Mouse (Mus musculus) neural tube, embryonic 12.5 days (tissue): ENCODE data around the gene Srek1. TPM values are rescaled to one million over a fixed set of nuclear protein-coding genes. Genes with fewer than 3 reads are reported as not detected.

Experiments
- ATAC-seq: fragments of 200-750 bp; cut with Nextera tagmentation; 2 replicates; pipeline ENCODE4 v1.8.0; 2017; ENCODE audit warnings: low read depth, mild to moderate bottlenecking, moderate TSS enrichment, moderate library complexity; ENCODE audit not compliant: low FRiP score
- H3K27ac ChIP-seq: fragments of 300-500 bp; sonication (generic); 2 replicates; pipeline ENCODE4 v1.5.1; 2016
- H3K27me3 ChIP-seq: fragments of 300-500 bp; sonication (generic); replicated peaks from 2 replicates; pipeline ENCODE4 v1.6.1; 2016; ENCODE audit warnings: mild to moderate bottlenecking
- H3K36me3 ChIP-seq: fragments of 300-500 bp; sonication (generic); 2 replicates; pipeline ENCODE4 v1.6.1; 2016; ENCODE audit warnings: mild to moderate bottlenecking
- H3K4me1 ChIP-seq: fragments of 300-500 bp; sonication (generic); 2 replicates; pipeline ENCODE4 v1.6.1; 2016
- H3K4me2 ChIP-seq: fragments of 300-500 bp; sonication (generic); replicated peaks from 2 replicates; pipeline ENCODE4 v1.6.1; 2016; ENCODE audit warnings: mild to moderate bottlenecking
- H3K4me3 ChIP-seq: fragments of 300-500 bp; sonication (generic); 2 replicates; pipeline ENCODE4 v1.5.1; 2016
- H3K9ac ChIP-seq: fragments of 300-500 bp; sonication (generic); 2 replicates; pipeline ENCODE4 v1.6.1; 2016; ENCODE audit warnings: mild to moderate bottlenecking
- H3K9me3 ChIP-seq: fragments of 300-500 bp; sonication (generic); 2 replicates; pipeline ENCODE4 v1.6.1; 2016; ENCODE audit warnings: mild to moderate bottlenecking
- WGBS: fragments of 180-500 bp; shearing (Covaris S2); methylation state at CpG from one replicate; pipeline ENCODE4 v1.1.7; 2016; 5-methylcytosine and 5-hydroxymethylcytosine counted together
- polyA plus RNA-seq: library from polyadenylated mRNA; unstranded; fragments of >200 nt; fragmentation: Nextera tagmentation; extraction: Ambion mirVana; gene quantifications from 2 replicates; pipeline ENCODE4 v1.2.1, GENCODE M21; 2016

The Srek1 gene
- polyA plus RNA-seq, 1 experiment from 2014 or later, result 83.8 TPM

DNA sequence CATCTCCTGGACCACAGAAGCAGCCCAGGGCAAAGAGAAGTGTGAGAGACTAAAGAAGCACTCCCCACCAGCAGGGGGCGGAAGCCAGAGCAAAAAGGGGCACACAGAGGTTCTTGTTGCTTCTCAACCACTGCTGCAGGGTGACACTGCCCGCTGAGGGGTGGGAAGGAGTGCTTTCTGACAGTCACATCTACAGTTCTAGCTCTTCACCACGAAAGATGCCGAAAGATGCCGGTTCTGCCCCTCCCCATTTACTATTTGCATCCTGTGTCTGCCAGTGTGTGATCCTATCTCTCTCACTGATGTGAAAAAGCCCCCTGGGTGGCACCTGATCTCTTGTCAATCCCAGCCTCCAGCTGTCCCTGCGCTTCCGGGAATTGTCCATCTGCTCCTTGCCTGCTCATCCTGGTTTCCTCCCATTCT, 64.0 kb downstream of the Srek1 start:
- no peak for ATAC-seq
- Histone ChIP-seq H3K4me2 (no peak overlapping the region), H3K27me3 (no peaks in the 10 kb centered on the region), H3K27ac (no peak overlapping the region), H3K36me3 (no peaks in the 10 kb centered on the region), H3K4me1 (no peaks in the 10 kb centered on the region), H3K4me3 (no peak overlapping the region), H3K9me3 (no peaks in the 10 kb centered on the region), H3K9ac (no peak overlapping the region)
- WGBS, result 64% methylated on average over 7 of the region's 7 CpGs

DNA sequence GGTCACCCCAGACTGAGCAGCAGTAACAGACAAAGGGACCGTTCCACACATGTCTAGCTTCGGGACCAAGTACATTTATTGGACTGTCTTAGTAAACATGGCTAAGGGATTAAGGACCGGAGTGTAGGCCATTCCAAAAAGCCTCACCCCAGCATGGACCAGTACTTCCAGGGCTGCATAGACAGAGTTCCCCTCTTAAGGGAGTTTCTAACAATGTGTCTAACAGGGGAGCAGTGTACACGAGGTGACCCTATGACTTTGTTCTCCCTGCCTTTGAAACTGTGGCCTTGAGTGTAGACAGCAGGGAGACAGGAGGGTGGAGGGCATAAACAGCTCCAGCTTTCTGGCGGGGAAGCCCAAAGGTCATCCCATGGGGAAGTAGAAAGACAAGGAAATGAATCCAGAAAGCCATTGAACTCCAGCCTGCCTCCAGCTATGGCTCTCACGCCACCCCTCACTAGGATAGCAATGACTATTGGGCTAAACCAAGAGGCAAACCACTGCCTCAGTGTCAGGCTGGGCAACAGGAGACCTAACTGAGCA, 68.9 kb downstream of the Srek1 start:
- H3K9ac ChIP-seq, result no peak overlapping the region
- no peaks in the 10 kb centered on the region for H3K36me3 ChIP-seq
- no peak overlapping the region for H3K27ac ChIP-seq
- H3K4me1 ChIP-seq, result no peaks in the 10 kb centered on the region
- H3K9me3 ChIP-seq, result no peaks in the 10 kb centered on the region
- no peaks in the 10 kb centered on the region for H3K27me3 ChIP-seq
- 77% methylated on average over 6 of the region's 6 CpGs for WGBS
- no peak for ATAC-seq
- H3K4me3 ChIP-seq, result no peak overlapping the region
- no peak overlapping the region for H3K4me2 ChIP-seq

GRCm38 (mm10) chr13:103703833-103704232, 70.6 kb downstream of the Srek1 start:
- Histone ChIP-seq H3K27ac (no peak overlapping the region), H3K27me3 (no peaks in the 10 kb centered on the region), H3K4me2 (no peak overlapping the region), H3K9me3 (no peaks in the 10 kb centered on the region), H3K4me1 (no peaks in the 10 kb centered on the region), H3K4me3 (no peak overlapping the region), H3K9ac (no peak overlapping the region), H3K36me3 (no peaks in the 10 kb centered on the region)
- ATAC-seq, result no peak
- 74% methylated on average over 6 of the region's 6 CpGs for WGBS

DNA sequence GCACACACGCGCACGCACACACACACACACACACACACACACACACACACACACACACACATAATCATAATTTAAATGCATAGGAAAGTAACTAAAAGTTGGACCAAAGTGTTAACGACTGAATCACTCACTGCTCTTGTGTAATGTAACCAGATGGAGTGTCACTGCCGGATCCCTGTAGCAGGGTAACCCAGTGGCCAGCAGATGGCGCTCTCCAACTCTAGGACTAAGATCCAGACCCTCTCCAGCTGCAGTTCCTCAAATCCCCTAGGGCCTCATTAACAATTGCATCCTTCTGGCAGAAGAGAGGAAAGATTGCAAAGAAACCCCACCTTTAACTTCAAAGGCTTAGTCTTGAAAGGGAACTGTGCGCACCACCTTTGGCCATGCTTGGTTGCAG, 71.0 kb downstream of the Srek1 start:
- peak; percentile 86 for ATAC-seq
- 35% methylated on average over 7 of the region's 7 CpGs for WGBS
- no peaks in the 10 kb centered on the region for H3K36me3 ChIP-seq
- no peaks in the 10 kb centered on the region for H3K27me3 ChIP-seq
- no peak overlapping the region for H3K9ac ChIP-seq
- no peak overlapping the region for H3K27ac ChIP-seq
- H3K4me1 ChIP-seq, result no peaks in the 10 kb centered on the region
- H3K4me2 ChIP-seq, result no peak overlapping the region
- H3K4me3 ChIP-seq, result no peak overlapping the region
- H3K9me3 ChIP-seq, result no peaks in the 10 kb centered on the region

- Histone ChIP-seq H3K4me2 (no peak overlapping the region), H3K9ac (no peak overlapping the region), H3K36me3 (no peaks in the 10 kb centered on the region), H3K27ac (no peak overlapping the region), H3K4me3 (no peak overlapping the region), H3K27me3 (no peaks in the 10 kb centered on the region), H3K9me3 (no peaks in the 10 kb centered on the region), H3K4me1 (no peaks in the 10 kb centered on the region)
- ATAC-seq, result no peak
- WGBS, result 88% methylated on average over 3 of the region's 3 CpGs
Measured at GRCm38 (mm10) chr13:103702266-103702665, 72.1 kb downstream of the Srek1 start.

DNA sequence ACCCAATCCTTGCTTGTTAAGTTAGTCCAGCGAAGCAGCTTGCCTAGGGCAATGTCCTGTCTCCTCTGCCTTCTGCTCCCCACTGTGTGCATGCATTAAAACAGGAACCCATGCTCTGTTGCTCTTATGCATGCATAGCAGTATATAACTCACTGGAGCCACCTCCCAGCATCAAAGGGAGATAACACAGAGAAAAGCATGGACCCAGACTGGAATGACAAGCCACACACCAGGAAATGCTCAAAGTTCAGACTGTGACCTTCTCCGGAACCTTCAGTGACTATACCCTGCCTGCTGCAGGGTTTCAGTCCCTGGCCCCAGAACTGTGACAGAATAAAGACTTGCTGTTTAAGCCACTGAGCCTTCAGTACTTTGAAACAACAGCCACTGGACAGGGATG, 73.7 kb downstream of the Srek1 start:
- no peaks in the 10 kb centered on the region for H3K27me3 ChIP-seq
- no peak overlapping the region for H3K9ac ChIP-seq
- H3K36me3 ChIP-seq, result no peaks in the 10 kb centered on the region
- WGBS, result 74% methylated on average over 2 of the region's 2 CpGs
- no peak overlapping the region for H3K4me2 ChIP-seq
- H3K4me1 ChIP-seq, result no peaks in the 10 kb centered on the region
- no peaks in the 10 kb centered on the region for H3K9me3 ChIP-seq
- H3K27ac ChIP-seq, result no peak overlapping the region
- no peak overlapping the region for H3K4me3 ChIP-seq
- ATAC-seq, result no peak

GRCm38 (mm10) chr13:103697993-103698392, 76.4 kb downstream of the Srek1 start:
- no peak overlapping the region for H3K9ac ChIP-seq
- no peak overlapping the region for H3K4me2 ChIP-seq
- WGBS, result 77% methylated on average over 9 of the region's 9 CpGs
- no peaks in the 10 kb centered on the region for H3K4me1 ChIP-seq
- no peak for ATAC-seq
- no peak overlapping the region for H3K4me3 ChIP-seq
- H3K27me3 ChIP-seq, result no peaks in the 10 kb centered on the region
- H3K36me3 ChIP-seq, result no peaks in the 10 kb centered on the region
- H3K9me3 ChIP-seq, result no peaks in the 10 kb centered on the region
- H3K27ac ChIP-seq, result no peak overlapping the region

- no peaks in the 10 kb centered on the region for H3K36me3 ChIP-seq
- H3K4me2 ChIP-seq, result no peak overlapping the region
- ATAC-seq, result no peak
- H3K4me3 ChIP-seq, result no peak overlapping the region
- no peak overlapping the region for H3K9ac ChIP-seq
- H3K4me1 ChIP-seq, result no peaks in the 10 kb centered on the region
- H3K27ac ChIP-seq, result no peak overlapping the region
- no peaks in the 10 kb centered on the region for H3K27me3 ChIP-seq
- WGBS, result 45% methylated on average over 9 of the region's 9 CpGs
- H3K9me3 ChIP-seq, result no peaks in the 10 kb centered on the region
Measured at GRCm38 (mm10) chr13:103696164-103696563, 78.2 kb downstream of the Srek1 start.

- Histone ChIP-seq H3K36me3 (no peaks in the 10 kb centered on the region), H3K9me3 (no peaks in the 10 kb centered on the region), H3K4me3 (no peak overlapping the region), H3K4me1 (no peaks in the 10 kb centered on the region), H3K4me2 (no peak overlapping the region), H3K27me3 (no peaks in the 10 kb centered on the region), H3K9ac (no peak overlapping the region), H3K27ac (no peak overlapping the region)
- WGBS, result 61% methylated on average over 6 of the region's 6 CpGs
- ATAC-seq, result no peak
Measured at GRCm38 (mm10) chr13:103695456-103695855, 79.0 kb downstream of the Srek1 start.

Other genes starting within 250 kb of the Srek1 start
- 17.5 and 19.0 TPM in 2 replicates for gene Erbin, start 145.9 kb upstream of the Srek1 start, polyA plus RNA-seq